Mouse (Mus musculus): ENCODE data around the gene Foxn3.

- TF ChIP-seq EP300 (IDR thresholded peaks at IDR 0.05), result no peak
- TF ChIP-seq CTCF (IDR thresholded peaks at IDR 0.05), result no peak
Observed at GRCm38 (mm10) chr12:99394676-99395075, 168.7 kb downstream of the Foxn3 start.
